Mouse (Mus musculus) kidney, embryonic 16.5 days (tissue): ENCODE measurements around the gene Ankrd22. TPM values are rescaled to one million over a fixed set of nuclear protein-coding genes. Genes with fewer than 3 reads are reported as not detected.

ENCODE experiments used
- ATAC-seq: fragments of 200-750 bp; cut with Nextera tagmentation; 2 replicates; pipeline ENCODE4 v1.8.0; 2017; ENCODE audit warnings: moderate TSS enrichment; ENCODE audit not compliant: low FRiP score, low TSS enrichment
- H3K27ac ChIP-seq: fragments of 300-500 bp; sonication (generic); 2 replicates; pipeline ENCODE4 v1.5.1; 2014; ENCODE audit warnings: low read length
- H3K27me3 ChIP-seq: fragments of 300-500 bp; sonication (generic); 2 replicates; pipeline ENCODE4 v1.6.1; 2014; ENCODE audit warnings: low read length, control low read depth, mixed read lengths; ENCODE audit not compliant: insufficient read depth
- H3K36me3 ChIP-seq: fragments of 300-500 bp; sonication (generic); 2 replicates; pipeline ENCODE4 v1.6.1; 2014; ENCODE audit warnings: low read length, control low read depth, mixed read lengths; ENCODE audit not compliant: insufficient read depth
- H3K4me1 ChIP-seq: fragments of 300-500 bp; sonication (generic); 2 replicates; pipeline ENCODE4 v1.6.1; 2014; ENCODE audit warnings: low read length, control low read depth, mixed read lengths; ENCODE audit not compliant: insufficient read depth
- H3K4me2 ChIP-seq: fragments of 300-500 bp; sonication (generic); replicated peaks from 2 replicates; pipeline ENCODE4 v1.6.1; 2014; ENCODE audit warnings: low read depth, low read length
- H3K4me3 ChIP-seq: fragments of 300-500 bp; sonication (generic); 2 replicates; pipeline ENCODE4 v1.5.1; 2014; ENCODE audit warnings: mild to moderate bottlenecking, low read length
- H3K9ac ChIP-seq: fragments of 300-500 bp; sonication (generic); replicated peaks from 2 replicates; pipeline ENCODE4 v1.6.1; 2014; ENCODE audit warnings: low read length
- H3K9me3 ChIP-seq: fragments of 300-500 bp; sonication (generic); 2 replicates; pipeline ENCODE4 v1.6.1; 2016; ENCODE audit warnings: low read length, control low read depth
- whole genome bisulfite sequencing: fragments of 180-500 bp; shearing (Covaris S2); extraction: QIAGEN DNeasy Blood & Tissue Kit; methylation state at CpG from one replicate; pipeline ENCODE4 v1.1.7; 2014; 5-methylcytosine and 5-hydroxymethylcytosine counted together
- polyA plus RNA-seq: library from polyadenylated mRNA; unstranded; fragments of >200 nt; fragmentation: Nextera tagmentation; extraction: Ambion mirVana; gene quantifications from 2 replicates; pipeline ENCODE4 v1.2.1, GENCODE M21; 2015

Gene Ankrd22
- polyA plus RNA-seq, 1 experiment from 2014 or later, result 0.06 TPM

DNA sequence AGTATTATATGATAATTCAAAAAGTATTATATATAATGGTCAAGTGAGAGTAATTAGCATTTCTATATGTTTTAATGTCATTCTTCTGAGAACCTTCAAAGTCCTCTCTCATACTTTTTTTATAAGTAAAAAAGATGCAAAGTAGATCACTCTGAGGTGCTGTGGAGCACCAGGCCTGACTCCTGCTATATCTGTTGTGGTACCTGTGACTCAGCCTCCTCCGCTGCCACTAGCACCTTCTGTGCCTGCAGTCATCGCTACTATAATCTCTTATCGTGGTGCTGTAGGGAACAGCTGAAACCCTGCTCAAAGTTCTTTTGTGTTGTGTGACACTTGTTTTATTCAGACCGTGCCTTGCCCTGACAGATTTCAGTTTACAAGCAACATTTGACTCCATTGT, 533 bp upstream of the Ankrd22 start:
- H3K27ac ChIP-seq, result no peak overlapping the region
- no peak overlapping the region for H3K4me3 ChIP-seq
- no peaks in the 10 kb centered on the region for H3K9me3 ChIP-seq
- H3K9ac ChIP-seq, result no peak overlapping the region
- H3K4me2 ChIP-seq, result no peak overlapping the region
- H3K4me1 ChIP-seq, result 0 out of 2 replicates have a peak, but pooled peaks cover 3% of the 10 kb centered on the region
- no peaks in the 10 kb centered on the region for H3K27me3 ChIP-seq
- no peaks in the 10 kb centered on the region for H3K36me3 ChIP-seq
- 76% methylated on average over 4 of the region's 4 CpGs for WGBS
- no peak for ATAC-seq

DNA sequence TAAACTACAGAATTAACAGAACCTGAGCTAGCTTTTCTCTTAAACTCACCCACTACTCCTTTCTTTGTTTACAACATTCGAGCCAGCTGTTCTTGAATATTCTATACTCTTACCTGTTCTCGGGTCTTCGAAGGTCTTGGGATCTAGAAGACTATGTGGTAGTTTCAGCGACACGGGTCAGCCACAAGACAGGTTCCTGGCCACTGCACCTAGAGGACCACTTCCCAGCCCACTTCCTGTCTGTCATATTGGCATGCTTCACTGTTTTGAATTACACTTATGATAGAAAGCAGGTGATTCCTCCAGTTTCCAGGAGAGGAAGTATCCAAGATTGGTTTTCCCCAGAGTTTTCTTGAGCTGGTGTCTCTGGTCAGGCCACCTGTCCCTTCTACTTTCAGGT, 3.2 kb downstream of the Ankrd22 start:
- 0 out of 2 replicates have a peak, but pooled peaks cover 1% of the 10 kb centered on the region for H3K4me1 ChIP-seq
- no peaks in the 10 kb centered on the region for H3K36me3 ChIP-seq
- H3K9me3 ChIP-seq, result no peaks in the 10 kb centered on the region
- no peak overlapping the region for H3K4me2 ChIP-seq
- H3K27ac ChIP-seq, result no peak overlapping the region
- H3K4me3 ChIP-seq, result no peak overlapping the region
- WGBS, result 84% methylated on average over 5 of the region's 5 CpGs
- ATAC-seq, result no peak
- H3K27me3 ChIP-seq, result no peaks in the 10 kb centered on the region
- no peak overlapping the region for H3K9ac ChIP-seq

DNA sequence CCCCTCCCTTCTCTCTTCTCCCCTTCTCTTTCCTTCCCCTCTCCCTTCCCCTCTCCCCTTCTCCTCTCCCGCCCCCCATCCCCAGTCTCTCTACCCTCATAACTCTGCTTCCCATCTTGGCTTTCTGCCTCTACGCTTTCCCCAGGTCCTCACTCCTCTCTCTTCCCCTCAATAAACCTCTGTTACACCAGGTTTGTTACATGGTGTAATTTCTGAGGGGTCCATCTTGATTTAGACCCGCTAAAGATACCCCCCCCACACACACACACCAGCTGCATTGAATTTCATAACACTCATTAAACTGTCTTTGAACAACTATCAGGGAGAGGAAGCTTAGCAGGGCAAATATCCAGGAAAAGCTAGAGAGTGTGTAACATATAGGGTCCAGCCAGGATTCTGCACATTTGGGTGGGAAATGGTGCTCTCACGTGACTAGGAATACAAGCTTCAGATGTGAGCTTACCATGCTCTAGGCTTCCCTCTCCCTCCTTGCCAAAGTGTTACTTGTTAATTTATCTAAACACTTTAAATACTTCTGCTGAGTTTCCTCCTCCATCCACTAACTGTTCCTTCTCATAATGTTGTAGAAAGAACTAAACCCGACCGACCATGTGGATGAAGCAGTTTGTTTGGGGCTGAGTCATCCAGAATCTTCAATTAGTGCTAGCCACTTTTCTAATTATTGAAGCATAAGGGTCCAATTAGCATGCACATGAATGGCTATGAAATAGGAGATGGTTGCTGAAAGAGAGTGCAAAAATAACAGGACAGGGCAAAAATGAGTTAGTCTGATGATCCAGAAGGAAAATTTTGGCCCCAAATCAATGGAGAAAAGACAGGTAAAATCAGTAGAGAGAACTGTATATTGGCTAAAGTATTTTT, 12.3 kb downstream of the Ankrd22 start:
- Histone ChIP-seq H3K9ac (no peak overlapping the region), H3K4me3 (no peak overlapping the region), H3K27me3 (no peaks in the 10 kb centered on the region), H3K27ac (no peak overlapping the region), H3K9me3 (no peaks in the 10 kb centered on the region), H3K4me1 (no peaks in the 10 kb centered on the region), H3K4me2 (no peak overlapping the region), H3K36me3 (no peaks in the 10 kb centered on the region)
- 49% methylated on average over 5 of the region's 6 CpGs for WGBS
- ATAC-seq, result peak; percentile 70; the same call in 1 of the 2 replicates

DNA sequence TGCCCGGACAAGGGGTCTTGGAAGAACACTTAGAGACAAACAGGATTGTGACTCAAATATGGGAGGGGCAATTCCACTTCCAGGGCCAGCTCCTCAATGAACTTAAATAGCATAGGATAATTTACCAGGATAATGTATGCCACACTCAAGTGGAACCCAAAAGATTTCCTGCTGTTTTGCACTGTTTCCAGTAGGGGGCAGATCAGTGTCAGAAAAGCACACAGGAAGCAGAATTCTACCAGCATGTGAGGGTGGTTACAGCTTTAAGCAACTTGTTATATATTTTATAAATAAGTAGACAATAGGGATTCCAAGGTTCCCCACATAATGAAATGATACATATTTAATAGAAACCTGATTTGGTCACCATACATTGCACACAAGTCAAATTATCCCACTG, 13.9 kb downstream of the Ankrd22 start:
- no peak overlapping the region for H3K27ac ChIP-seq
- H3K36me3 ChIP-seq, result no peaks in the 10 kb centered on the region
- no peaks in the 10 kb centered on the region for H3K9me3 ChIP-seq
- no peak for ATAC-seq
- 80% methylated on average over 1 of the region's 1 CpGs for WGBS
- no peaks in the 10 kb centered on the region for H3K27me3 ChIP-seq
- no peak overlapping the region for H3K4me2 ChIP-seq
- H3K4me3 ChIP-seq, result no peak overlapping the region
- no peaks in the 10 kb centered on the region for H3K4me1 ChIP-seq
- H3K9ac ChIP-seq, result no peak overlapping the region

DNA sequence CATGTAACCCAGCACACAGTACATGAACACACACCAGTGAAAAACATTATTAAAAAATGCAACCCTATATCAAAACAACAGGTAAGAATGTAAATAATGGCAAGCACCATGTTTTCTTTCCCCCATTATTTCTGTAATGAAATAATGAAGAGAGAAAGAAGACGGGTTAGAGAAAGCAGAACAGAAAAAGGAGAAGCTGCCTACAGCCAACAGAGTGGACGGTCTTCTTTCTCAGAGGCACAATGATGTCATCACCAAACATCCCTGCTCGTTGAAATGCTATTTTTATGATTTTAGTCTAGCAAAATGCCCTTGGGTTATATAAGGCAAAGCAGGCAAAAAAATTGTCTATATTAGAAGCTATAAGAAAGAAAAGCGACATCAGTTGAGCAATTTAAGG, 17.4 kb downstream of the Ankrd22 start:
- ATAC-seq, result no peak
- H3K4me2 ChIP-seq, result no peak overlapping the region
- no peaks in the 10 kb centered on the region for H3K9me3 ChIP-seq
- H3K27me3 ChIP-seq, result no peaks in the 10 kb centered on the region
- H3K36me3 ChIP-seq, result no peaks in the 10 kb centered on the region
- H3K9ac ChIP-seq, result no peak overlapping the region
- no peak overlapping the region for H3K27ac ChIP-seq
- no peaks in the 10 kb centered on the region for H3K4me1 ChIP-seq
- 73% methylated on average over 4 of the region's 4 CpGs for WGBS
- no peak overlapping the region for H3K4me3 ChIP-seq

DNA sequence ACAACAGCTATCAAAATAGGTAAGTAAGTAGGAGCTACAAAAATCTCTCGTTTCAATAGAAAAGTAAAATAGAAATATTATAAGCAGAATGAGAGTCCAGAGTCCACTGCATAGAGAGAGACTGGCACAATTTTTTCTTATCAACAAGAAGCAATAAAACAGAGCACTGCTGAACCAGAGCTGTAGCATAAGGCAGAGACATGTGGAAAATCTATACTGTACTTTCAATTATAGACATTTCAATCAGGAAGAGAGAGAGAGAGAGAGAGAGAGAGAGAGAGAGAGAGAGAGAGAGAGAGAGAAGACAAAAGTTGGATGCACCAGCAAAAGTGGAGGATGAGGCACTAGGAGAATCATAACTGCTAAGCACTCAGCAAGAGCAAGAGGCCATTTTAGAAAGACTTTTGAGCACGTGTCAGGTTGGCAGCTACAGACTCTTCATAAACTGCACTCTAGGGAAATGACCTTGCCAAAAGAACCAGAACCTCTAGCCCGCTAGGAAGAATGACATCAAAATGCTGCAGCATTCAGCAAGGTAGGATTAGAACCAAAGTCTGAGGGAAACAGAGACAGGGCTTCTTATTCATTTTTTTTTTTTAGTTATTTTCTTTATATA, 26.3 kb downstream of the Ankrd22 start:
- Histone ChIP-seq H3K27me3 (no peaks in the 10 kb centered on the region), H3K4me2 (no peak overlapping the region), H3K4me1 (no peaks in the 10 kb centered on the region), H3K4me3 (no peak overlapping the region), H3K36me3 (no peaks in the 10 kb centered on the region), H3K9me3 (no peaks in the 10 kb centered on the region), H3K27ac (no peak overlapping the region), H3K9ac (no peak overlapping the region)
- no peak for ATAC-seq
- WGBS, result 72% methylated on average over 3 of the region's 3 CpGs

DNA sequence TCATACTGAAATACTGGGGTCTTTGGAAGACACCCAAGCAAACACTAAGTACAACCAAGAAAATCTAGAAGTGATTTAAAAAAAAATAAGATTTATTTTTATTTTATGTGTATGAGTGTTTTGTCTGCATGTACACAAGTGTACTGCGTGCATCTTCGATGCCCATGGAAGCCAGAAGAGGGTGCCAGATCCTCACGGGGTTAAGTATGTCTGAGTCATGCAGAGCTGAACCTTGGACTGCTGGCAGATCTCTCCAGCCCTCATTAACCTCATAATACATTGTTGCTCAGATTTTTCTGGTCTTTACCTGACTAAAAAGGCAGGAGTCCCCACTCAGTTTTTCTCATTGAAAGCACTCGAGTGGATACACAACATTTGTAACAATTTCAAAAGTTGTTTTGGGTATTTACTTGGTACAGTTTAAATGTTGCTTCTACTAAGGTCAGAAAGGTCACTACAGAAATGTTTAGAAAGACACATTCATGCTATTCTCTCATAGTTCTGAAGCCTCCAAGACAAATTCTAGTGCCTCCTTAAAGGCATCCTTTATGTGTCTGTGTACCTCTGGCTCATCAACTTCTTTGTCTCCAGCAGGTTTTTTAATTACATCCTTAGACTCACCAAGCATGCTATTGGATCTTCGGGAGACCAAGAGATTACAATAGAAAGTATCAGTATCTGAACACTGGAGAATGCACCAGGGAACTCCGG, 27.0 kb downstream of the Ankrd22 start:
- H3K36me3 ChIP-seq, result no peaks in the 10 kb centered on the region
- H3K4me1 ChIP-seq, result no peaks in the 10 kb centered on the region
- no peaks in the 10 kb centered on the region for H3K9me3 ChIP-seq
- no peak for ATAC-seq
- H3K27me3 ChIP-seq, result no peaks in the 10 kb centered on the region
- no peak overlapping the region for H3K4me3 ChIP-seq
- 90% methylated on average over 6 of the region's 6 CpGs for WGBS
- H3K9ac ChIP-seq, result no peak overlapping the region
- no peak overlapping the region for H3K27ac ChIP-seq
- H3K4me2 ChIP-seq, result no peak overlapping the region

DNA sequence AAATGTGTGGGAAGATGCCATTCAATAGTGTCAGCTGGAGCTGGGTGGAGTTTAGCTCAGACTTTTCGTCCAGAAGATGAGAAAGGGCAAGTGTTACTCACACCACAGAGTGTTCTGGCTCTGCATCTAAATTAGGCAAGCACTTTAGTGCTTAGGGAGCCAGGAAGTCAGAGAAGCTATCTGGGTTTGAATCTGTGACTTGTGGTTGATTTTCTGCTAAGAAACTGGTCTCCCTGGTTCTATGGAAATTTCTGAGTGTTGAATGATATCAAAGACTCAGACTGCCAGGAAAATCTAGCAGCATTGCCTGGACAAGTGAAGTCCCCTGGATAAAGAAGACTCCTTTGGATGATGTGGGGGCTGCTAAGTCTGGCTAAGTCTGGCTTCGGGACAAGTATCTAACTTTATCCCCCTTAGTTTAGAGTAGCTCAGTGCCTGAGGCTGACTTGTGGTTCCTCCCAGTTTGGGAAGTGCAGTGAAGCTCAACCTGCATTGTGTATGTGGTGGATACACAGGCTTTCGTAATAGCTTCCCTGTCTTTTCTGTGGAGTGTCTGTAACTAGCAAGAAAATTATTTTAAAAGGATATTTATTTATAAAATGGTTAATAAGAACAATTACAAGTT, 45.6 kb downstream of the Ankrd22 start:
- peak; percentile 31; the same call in 1 of the 2 replicates for ATAC-seq
- H3K9me3 ChIP-seq, result no peaks in the 10 kb centered on the region
- H3K4me1 ChIP-seq, result peaks cover 10% of the 10 kb centered on the region; the same call in 1 of the 2 replicates
- no peaks in the 10 kb centered on the region for H3K36me3 ChIP-seq
- H3K27ac ChIP-seq, result no peak overlapping the region; the same call in 1 of the 2 replicates
- H3K9ac ChIP-seq, result no peak overlapping the region
- H3K4me3 ChIP-seq, result no peak overlapping the region
- 48% methylated on average over 3 of the region's 3 CpGs for WGBS
- H3K27me3 ChIP-seq, result no peaks in the 10 kb centered on the region
- no peak overlapping the region for H3K4me2 ChIP-seq

DNA sequence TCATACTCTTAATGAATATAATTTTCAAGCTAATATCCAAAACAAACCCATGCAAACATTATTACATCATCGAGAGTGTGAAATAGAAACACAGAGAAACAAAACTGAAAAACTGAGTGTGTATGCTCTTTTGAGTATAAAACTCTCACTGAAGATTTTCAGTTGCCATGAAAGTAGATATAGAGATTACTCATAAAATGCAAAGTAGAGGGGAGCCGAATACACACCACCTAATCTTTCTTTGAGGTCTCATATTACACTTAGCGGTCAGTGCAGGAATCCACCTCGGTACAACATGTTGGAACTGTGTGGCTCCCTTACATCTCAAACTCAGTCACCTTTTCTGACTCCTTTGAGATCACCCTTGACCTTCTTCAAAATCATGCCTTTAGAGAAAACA, 46.2 kb downstream of the Ankrd22 start:
- no peaks in the 10 kb centered on the region for H3K9me3 ChIP-seq
- no peak for ATAC-seq
- no peak overlapping the region for H3K4me2 ChIP-seq
- H3K4me3 ChIP-seq, result no peak overlapping the region
- peaks cover 10% of the 10 kb centered on the region; the same call in 1 of the 2 replicates for H3K4me1 ChIP-seq
- H3K27me3 ChIP-seq, result no peaks in the 10 kb centered on the region
- no peaks in the 10 kb centered on the region for H3K36me3 ChIP-seq
- no peak overlapping the region for H3K9ac ChIP-seq
- 48% methylated on average over 4 of the region's 4 CpGs for WGBS
- no peak overlapping the region for H3K27ac ChIP-seq
